Mouse (Mus musculus) c-Kit-positive CD71-positive TER-119-negative erythroid progenitor cells, embryonic 14.5 days (primary cell): Measurements from ENCODE around the gene Ocel1.
A peak's percentile ranks its signal among the peaks of the same experiment; 100 is the strongest.

Source experiments
- DNase-seq: peaks from one replicate; pipeline ENCODE4 v3.0.0-alpha.2; 2013; ENCODE audit warnings: low read depth

Ocel1 gene

GRCm38 (mm10) chr8:71379512-71380075 is 8.5 kb downstream of the Ocel1 start:
- no peak for DNase-seq

GRCm38 (mm10) chr8:71380178-71381171 is 9.4 kb downstream of the Ocel1 start:
- DNase-seq: no peak

- DNase-seq: no peak
These were observed 10.4 kb downstream of the Ocel1 start, which contains the start of gene Nr2f6 for GRCm38 (mm10) chr8:71381421-71381970. TSS of gene Nr2f6 (minus strand) at chr8:71381960.

DNA sequence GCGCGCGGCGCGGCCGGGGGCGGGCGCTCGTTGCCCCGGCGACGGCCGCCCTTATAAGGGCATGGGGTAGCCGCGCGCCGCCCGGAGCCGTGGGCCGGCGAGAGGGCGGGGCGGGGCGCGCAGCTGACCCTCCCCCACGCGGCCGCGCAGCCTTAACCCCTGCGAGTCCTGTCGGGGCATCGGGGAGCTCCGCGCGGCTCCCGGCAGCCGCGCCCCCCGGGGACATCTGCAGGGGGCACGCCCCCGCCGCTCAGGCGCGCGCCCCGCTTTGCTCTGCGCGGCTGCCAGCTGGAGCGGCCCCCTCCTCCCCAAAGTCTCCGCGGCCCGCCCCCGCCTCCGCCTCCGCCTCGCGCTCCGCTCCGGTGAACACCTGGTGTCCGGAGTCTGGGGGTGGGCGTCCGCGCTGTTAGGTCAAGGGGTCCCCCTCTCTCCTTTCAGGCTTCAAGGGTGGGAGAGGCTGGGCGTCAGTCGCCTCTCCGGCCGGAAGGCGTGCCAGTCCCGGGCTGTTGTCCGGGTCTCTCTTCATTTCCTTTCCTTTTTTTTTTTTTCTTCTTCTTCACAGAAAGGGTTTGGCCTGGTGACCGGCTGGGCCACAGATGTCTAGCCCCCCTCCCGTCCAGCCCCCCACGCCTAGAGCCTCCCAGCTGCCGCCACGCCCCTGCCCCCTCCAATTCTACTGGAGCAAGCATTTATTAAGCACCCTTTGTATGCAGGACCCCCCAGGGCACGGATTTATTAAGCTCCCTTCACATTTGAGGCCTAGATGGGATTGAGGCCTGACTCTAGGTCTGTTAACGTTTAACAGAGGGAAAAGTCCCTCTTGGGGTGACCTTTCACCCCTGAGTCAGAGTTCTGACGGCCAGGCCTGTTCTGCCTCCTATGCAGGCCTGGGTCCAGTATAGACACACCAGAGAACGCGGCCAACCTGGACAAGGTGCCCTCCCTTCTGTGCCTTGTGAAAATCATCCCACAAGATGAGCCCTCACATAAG is 11.2 kb downstream of the Ocel1 start:
- no peak for DNase-seq

- DNase-seq: no peak
These were observed 12.3 kb downstream of the Ocel1 start for GRCm38 (mm10) chr8:71383396-71383795.

DNA sequence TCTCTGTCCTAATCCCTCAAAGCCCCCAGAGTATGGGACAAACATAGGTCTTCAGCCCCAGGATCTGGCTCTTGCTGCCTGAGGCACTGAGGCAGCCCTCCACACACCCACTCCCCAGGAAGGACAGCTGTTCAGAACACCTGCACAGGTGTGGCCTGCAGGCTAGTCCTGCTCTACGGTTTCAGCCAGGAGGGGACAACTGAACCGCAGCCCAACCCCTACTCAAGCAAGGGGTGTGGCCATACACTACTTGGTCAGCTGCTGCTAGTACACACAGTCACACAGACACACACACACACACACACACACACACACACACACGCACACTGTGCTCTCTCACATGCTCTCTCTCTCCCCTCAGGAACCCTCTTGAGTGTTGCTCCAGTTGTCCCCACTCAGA is 12.8 kb downstream of the Ocel1 start:
- DNase-seq: no peak

DNA sequence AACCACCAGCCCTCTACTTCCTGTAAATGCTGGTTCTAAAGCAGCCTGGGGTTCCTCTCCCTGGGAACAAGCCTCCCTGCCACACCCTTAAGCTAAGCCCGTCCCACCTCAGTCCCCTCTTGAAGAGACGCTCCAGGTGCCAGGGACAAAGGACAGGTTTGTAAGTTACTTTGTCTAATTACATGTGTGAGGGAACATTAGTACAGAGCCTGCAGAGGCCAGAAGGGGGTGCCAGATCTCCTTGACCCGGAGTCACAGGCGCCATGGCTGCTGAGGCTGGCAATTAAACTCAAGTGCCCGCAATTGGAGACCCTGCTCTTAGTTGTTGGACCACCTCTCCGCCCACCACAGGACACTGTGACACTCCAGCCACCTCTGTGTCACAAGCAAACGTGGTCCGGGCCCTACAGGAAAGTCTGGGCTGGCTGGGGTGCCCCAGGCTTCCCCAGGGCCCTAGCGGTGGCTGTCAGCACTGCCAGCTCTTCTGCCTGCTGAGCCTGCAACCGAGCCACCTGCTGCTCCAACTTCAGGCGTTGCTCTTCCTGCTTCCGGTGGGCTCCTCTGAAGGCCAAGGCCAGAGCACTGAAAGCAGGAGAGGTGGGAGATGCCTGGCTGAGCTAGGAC is 14.2 kb downstream of the Ocel1 start:
- no peak for DNase-seq

- DNase-seq: no peak
These were observed 17.2 kb downstream of the Ocel1 start for GRCm38 (mm10) chr8:71388267-71388666.

- DNase-seq: no peak
These were observed 20.6 kb downstream of the Ocel1 start for GRCm38 (mm10) chr8:71391696-71392095.

GRCm38 (mm10) chr8:71392391-71392790 is 21.3 kb downstream of the Ocel1 start:
- no peak for DNase-seq

GRCm38 (mm10) chr8:71392871-71393270 is 21.8 kb downstream of the Ocel1 start:
- DNase-seq: no peak

GRCm38 (mm10) chr8:71394481-71394880 is 23.4 kb downstream of the Ocel1 start:
- DNase-seq: no peak

DNA sequence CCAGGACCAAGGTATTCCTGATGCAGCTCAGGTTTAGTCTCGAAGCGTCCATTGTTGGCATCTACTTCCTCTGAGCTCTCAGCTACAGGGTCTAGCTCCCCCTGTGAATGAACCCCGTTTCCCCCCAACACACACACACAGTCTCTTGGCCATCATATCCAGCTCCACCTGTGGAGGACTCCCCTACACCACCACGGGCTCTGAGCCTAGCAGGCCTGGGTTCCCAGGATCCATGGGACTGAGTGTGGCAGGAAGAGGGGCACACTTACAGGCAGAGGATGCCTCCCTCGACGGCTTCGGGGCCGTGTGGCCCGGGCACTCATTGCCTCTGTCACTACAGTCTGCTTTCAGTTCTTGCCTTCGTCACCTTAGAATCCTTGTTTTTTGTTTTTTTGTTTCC is 24.0 kb downstream of the Ocel1 start:
- no peak for DNase-seq

DNA sequence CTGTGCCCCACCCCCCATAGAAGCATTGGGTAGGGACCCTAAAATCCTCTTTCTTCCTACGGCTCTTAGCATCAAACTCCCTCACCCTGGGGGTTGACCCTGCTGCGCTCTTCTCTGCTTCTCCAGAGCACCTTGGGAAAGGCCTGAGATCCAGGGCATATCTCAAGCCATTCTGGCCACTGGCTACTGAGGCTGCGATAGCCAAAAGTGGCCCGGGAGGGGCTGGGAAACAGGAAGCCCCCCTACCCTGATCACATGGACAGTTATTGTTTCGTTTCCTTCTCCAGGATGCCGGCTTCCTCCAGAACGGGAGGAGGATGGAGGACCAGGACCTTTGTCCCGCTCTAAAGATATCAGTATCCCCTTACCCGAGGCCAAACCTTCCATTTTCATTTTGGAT is 24.5 kb downstream of the Ocel1 start, which contains the start of gene Ushbp1:
TSS of gene Ushbp1 (minus strand) at position 174 of the 400 bp plus-strand sequence.
- DNase-seq: no peak

DNA sequence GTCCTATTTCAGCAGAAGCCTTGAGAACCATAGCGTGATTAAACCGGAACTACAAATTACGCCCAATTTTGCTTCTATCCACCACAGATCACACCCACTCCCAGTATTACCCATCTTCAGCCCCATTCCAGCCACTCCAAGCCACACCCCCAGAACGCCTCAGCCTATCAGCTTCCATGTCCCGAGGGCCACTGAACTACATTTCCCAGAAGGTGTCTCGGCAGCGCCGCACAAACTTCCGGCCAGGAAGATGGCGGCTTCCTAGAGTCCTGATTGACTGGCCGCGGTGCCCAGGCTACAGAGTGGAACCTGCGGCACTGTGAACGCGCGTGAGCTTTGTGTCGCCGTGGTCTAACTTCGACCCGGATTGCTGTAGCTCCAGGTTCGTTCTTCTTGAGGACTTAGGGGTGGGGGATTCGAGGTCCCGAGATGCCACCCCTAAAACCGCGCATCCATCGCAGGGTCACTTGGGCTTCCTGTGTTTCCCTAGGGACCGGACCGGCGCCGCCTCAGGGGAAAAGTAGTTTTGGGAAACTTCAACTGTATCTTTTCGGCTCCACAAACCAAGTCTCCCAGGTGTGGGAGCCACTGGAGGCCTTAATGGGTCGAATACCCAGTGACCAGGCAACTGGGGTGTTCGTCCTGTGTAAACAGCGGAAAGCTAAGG is 25.7 kb downstream of the Ocel1 start, which contains the start of gene Babam1:
TSS of gene Babam1 (plus strand) at position 223 of the 667 bp plus-strand sequence.
- peak; percentile 96 for DNase-seq

DNA sequence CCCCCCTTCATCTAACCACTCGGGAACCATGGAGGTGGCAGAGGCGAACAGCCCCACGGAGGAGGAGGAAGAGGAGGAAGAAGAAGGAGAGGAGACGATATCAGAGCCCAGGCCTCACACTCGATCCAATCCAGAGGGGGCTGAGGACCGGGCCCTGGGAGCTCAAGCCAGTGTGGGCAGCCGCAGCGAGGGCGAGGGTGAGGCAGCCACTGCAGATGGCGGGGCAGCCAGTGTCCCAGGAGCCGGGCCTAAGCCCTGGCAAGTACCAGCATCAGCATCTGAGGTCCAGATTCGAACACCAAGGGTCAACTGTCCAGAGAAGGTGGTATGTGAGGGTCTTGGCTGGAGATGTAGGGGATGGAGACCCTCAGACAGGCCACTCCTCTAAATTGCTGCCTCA is 26.6 kb downstream of the Ocel1 start:
- no peak for DNase-seq

GRCm38 (mm10) chr8:71400826-71401225 is 29.7 kb downstream of the Ocel1 start:
- DNase-seq: no peak

GRCm38 (mm10) chr8:71401454-71401853 is 30.4 kb downstream of the Ocel1 start:
- no peak for DNase-seq

DNA sequence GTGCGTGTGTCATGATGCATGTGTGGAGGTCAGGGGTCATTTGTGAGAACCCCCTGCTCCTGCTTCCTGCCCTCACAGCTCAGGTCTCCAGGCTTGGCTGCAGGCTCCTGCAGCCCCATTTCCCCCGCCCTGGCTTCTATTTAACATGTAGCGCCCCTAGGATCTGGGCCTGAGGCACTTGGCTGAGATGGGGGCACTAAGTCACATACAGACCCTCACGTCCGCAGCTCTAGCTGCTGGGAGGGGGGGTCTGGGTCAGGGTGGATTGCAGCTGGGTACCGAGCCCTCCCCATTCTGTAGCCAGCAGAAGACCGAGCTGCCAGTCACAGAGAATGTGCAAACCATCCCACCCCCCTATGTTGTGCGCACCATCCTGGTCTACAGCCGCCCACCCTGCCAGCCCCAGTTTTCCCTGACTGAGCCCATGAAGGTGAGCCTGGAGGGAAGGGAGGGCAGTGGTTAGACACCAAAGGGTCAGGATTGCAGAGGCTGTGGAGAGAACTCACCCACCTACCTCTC is 31.4 kb downstream of the Ocel1 start:
- no peak for DNase-seq
